Mouse (Mus musculus): ENCODE data around the gene Naa50. TPM values are rescaled to one million over a fixed set of nuclear protein-coding genes. Genes with fewer than 3 reads are reported as not detected.

Naa50 gene
- polyA plus RNA-seq (2015; fragmentation: Nextera tagmentation; extraction: Ambion mirVana), result 82.1 and 84.7 TPM in 2 replicates

GRCm38 (mm10) chr16:44139536-44140185 is at the start of gene Naa50, which contains the start of gene Atp6v1a:
Gene Naa50, plus strand, starts transcription at chr16:44139830.
Gene Atp6v1a, minus strand, starts transcription at chr16:44139705.
- Histone ChIP-seq H3K4me3 (peak within 1 kb of the TSS; percentile 85), H3K27ac (replicated peaks) (peak within 1 kb of the TSS; percentile 99), H3K9me3 (no peaks in the 10 kb centered on the region), H3K4me1 (peaks cover 29% of the 10 kb centered on the region), H3K9ac (replicated peaks) (peak within 1 kb of the TSS; percentile 79), H3K4me2 (replicated peaks) (peak within 1 kb of the TSS; percentile 86), H3K27me3 (no peaks in the 10 kb centered on the region), H3K36me3 (no peaks in the 10 kb centered on the region)
- WGBS, result under 1% methylated on average over 71 of the region's 71 CpGs
- ATAC-seq (replicated peaks), result peak; percentile 90

- Histone ChIP-seq H3K9ac (replicated peaks) (no peak overlapping the region), H3K27me3 (no peaks in the 10 kb centered on the region), H3K4me1 (no peaks in the 10 kb centered on the region), H3K27ac (replicated peaks) (no peak overlapping the region), H3K4me2 (replicated peaks) (no peak overlapping the region), H3K36me3 (peaks cover 75% of the 10 kb centered on the region), H3K4me3 (no peak overlapping the region), H3K9me3 (no peaks in the 10 kb centered on the region)
- ATAC-seq (replicated peaks), result no peak
- 97% methylated on average over 7 of the region's 7 CpGs for WGBS
Observed at GRCm38 (mm10) chr16:44099377-44099776, 40.3 kb upstream of the Naa50 start.

- H3K27ac ChIP-seq (replicated peaks), result no peak overlapping the region
- H3K9ac ChIP-seq (replicated peaks), result no peak overlapping the region
- H3K27me3 ChIP-seq, result no peaks in the 10 kb centered on the region
- 93% methylated on average over 12 of the region's 12 CpGs for WGBS
- peaks cover 64% of the 10 kb centered on the region for H3K36me3 ChIP-seq
- no peak overlapping the region for H3K4me2 ChIP-seq (replicated peaks)
- no peaks in the 10 kb centered on the region for H3K9me3 ChIP-seq
- H3K4me1 ChIP-seq, result no peaks in the 10 kb centered on the region
- H3K4me3 ChIP-seq, result no peak overlapping the region
- ATAC-seq (replicated peaks), result no peak
Observed at GRCm38 (mm10) chr16:44101181-44101710, 38.4 kb upstream of the Naa50 start.

GRCm38 (mm10) chr16:44102925-44103324 is 36.7 kb upstream of the Naa50 start:
- no peak overlapping the region for H3K27ac ChIP-seq (replicated peaks)
- H3K36me3 ChIP-seq, result peaks cover 67% of the 10 kb centered on the region
- no peak overlapping the region for H3K4me3 ChIP-seq
- no peaks in the 10 kb centered on the region for H3K4me1 ChIP-seq
- H3K27me3 ChIP-seq, result no peaks in the 10 kb centered on the region
- H3K9ac ChIP-seq (replicated peaks), result no peak overlapping the region
- 92% methylated on average over 2 of the region's 2 CpGs for WGBS
- no peak overlapping the region for H3K4me2 ChIP-seq (replicated peaks)
- ATAC-seq (replicated peaks), result no peak
- no peaks in the 10 kb centered on the region for H3K9me3 ChIP-seq

GRCm38 (mm10) chr16:44103806-44104766 is 35.5 kb upstream of the Naa50 start:
- Histone ChIP-seq H3K9me3 (no peaks in the 10 kb centered on the region), H3K4me3 (no peak overlapping the region), H3K27me3 (no peaks in the 10 kb centered on the region), H3K4me2 (replicated peaks) (no peak overlapping the region), H3K27ac (replicated peaks) (no peak overlapping the region), H3K36me3 (peaks cover 67% of the 10 kb centered on the region), H3K9ac (replicated peaks) (no peak overlapping the region), H3K4me1 (no peaks in the 10 kb centered on the region)
- 90% methylated on average over 18 of the region's 18 CpGs for WGBS
- no peak for ATAC-seq (replicated peaks)

GRCm38 (mm10) chr16:44105211-44105610 is 34.4 kb upstream of the Naa50 start:
- Histone ChIP-seq H3K4me2 (replicated peaks) (no peak overlapping the region), H3K9ac (replicated peaks) (no peak overlapping the region), H3K4me3 (no peak overlapping the region), H3K4me1 (no peaks in the 10 kb centered on the region), H3K27ac (replicated peaks) (no peak overlapping the region), H3K36me3 (peaks cover 67% of the 10 kb centered on the region), H3K27me3 (no peaks in the 10 kb centered on the region), H3K9me3 (no peaks in the 10 kb centered on the region)
- ATAC-seq (replicated peaks), result no peak
- WGBS, result 94% methylated on average over 2 of the region's 2 CpGs

GRCm38 (mm10) chr16:44109002-44109401 is 30.6 kb upstream of the Naa50 start:
- Histone ChIP-seq H3K9me3 (no peaks in the 10 kb centered on the region), H3K36me3 (peaks cover 56% of the 10 kb centered on the region), H3K4me1 (no peaks in the 10 kb centered on the region), H3K27ac (replicated peaks) (no peak overlapping the region), H3K4me2 (replicated peaks) (no peak overlapping the region), H3K4me3 (no peak overlapping the region), H3K9ac (replicated peaks) (no peak overlapping the region), H3K27me3 (no peaks in the 10 kb centered on the region)
- 82% methylated on average over 4 of the region's 4 CpGs for WGBS
- no peak for ATAC-seq (replicated peaks)

GRCm38 (mm10) chr16:44119753-44120501 is 19.7 kb upstream of the Naa50 start:
- Histone ChIP-seq H3K9me3 (no peaks in the 10 kb centered on the region), H3K27ac (replicated peaks) (no peak overlapping the region), H3K4me3 (no peak overlapping the region), H3K4me1 (no peaks in the 10 kb centered on the region), H3K9ac (replicated peaks) (no peak overlapping the region), H3K36me3 (peaks cover 12% of the 10 kb centered on the region), H3K4me2 (replicated peaks) (no peak overlapping the region), H3K27me3 (no peaks in the 10 kb centered on the region)
- ATAC-seq (replicated peaks), result no peak
- 94% methylated on average over 7 of the region's 7 CpGs for WGBS

GRCm38 (mm10) chr16:44122122-44122521 is 17.5 kb upstream of the Naa50 start:
- no peaks in the 10 kb centered on the region for H3K9me3 ChIP-seq
- 89% methylated on average over 6 of the region's 6 CpGs for WGBS

GRCm38 (mm10) chr16:44122574-44122973 is 17.1 kb upstream of the Naa50 start:
- WGBS, result 88% methylated on average over 6 of the region's 6 CpGs
- Histone ChIP-seq H3K4me2 (replicated peaks) (no peak overlapping the region), H3K27me3 (no peaks in the 10 kb centered on the region), H3K4me3 (no peak overlapping the region), H3K27ac (replicated peaks) (no peak overlapping the region), H3K9me3 (no peaks in the 10 kb centered on the region), H3K4me1 (no peaks in the 10 kb centered on the region), H3K9ac (replicated peaks) (no peak overlapping the region), H3K36me3 (no peaks in the 10 kb centered on the region)
- no peak for ATAC-seq (replicated peaks)

More at GRCm38 (mm10) chr16:44122122-44122521, 17.5 kb upstream of the Naa50 start:
- no peaks in the 10 kb centered on the region for H3K36me3 ChIP-seq
- ATAC-seq (replicated peaks), result no peak
- no peak overlapping the region for H3K27ac ChIP-seq (replicated peaks)
- no peak overlapping the region for H3K9ac ChIP-seq (replicated peaks)
- H3K27me3 ChIP-seq, result no peaks in the 10 kb centered on the region
- no peak overlapping the region for H3K4me3 ChIP-seq
- no peak overlapping the region for H3K4me2 ChIP-seq (replicated peaks)
- no peaks in the 10 kb centered on the region for H3K4me1 ChIP-seq

GRCm38 (mm10) chr16:44122982-44123725 is 16.5 kb upstream of the Naa50 start:
- Histone ChIP-seq H3K27ac (replicated peaks) (no peak overlapping the region), H3K9me3 (no peaks in the 10 kb centered on the region), H3K4me3 (no peak overlapping the region), H3K36me3 (no peaks in the 10 kb centered on the region), H3K4me2 (replicated peaks) (no peak overlapping the region), H3K9ac (replicated peaks) (no peak overlapping the region), H3K4me1 (no peaks in the 10 kb centered on the region), H3K27me3 (no peaks in the 10 kb centered on the region)
- no peak for ATAC-seq (replicated peaks)
- 78% methylated on average over 7 of the region's 7 CpGs for WGBS

Measured in forebrain, embryonic 15.5 days (tissue).